Mouse (Mus musculus): Measurements from ENCODE around the gene Mybpc2.

DNA sequence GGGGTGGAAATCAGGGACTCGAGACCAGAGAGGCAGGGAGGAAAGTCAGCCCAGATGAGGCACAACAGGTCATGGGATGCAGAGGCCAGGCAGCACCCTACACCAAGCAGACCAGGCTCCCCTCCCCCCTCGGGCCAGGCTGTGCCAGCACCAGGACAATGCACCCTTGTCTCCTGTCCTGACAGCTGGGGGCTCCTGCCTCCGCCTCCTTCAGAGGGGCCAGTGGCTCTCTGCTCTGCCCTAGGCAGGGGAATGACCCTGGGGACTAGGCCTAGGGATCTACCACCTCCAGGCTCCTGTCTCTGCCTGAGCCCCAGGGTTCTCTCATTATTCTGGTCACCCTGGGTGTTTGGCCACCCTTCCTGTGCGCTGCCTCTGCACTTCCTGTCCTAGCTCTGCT is 50.0 kb downstream of the Mybpc2 start:
- TF ChIP-seq CTCF (IDR thresholded peaks at IDR 0.05; ENCODE audit: control insufficient read depth, insufficient read depth, insufficient replicate concordance, low read depth, low read length) (no peak), POLR2A (IDR thresholded peaks at IDR 0.05; ENCODE audit: control insufficient read depth, low read depth, low read length) (no peak)

Measured in testis, adult 2 months (tissue).